Mouse (Mus musculus): Measurements from ENCODE around the gene Klhl10.

GRCm38 (mm10) chr11:100400842-100401241 lies 40.9 kb upstream of the Klhl10 start:
- TF ChIP-seq POLR2A (IDR thresholded peaks at IDR 0.05; ENCODE audit: extremely low read depth, insufficient read depth, low read length) (no peak), CTCF (IDR thresholded peaks at IDR 0.05; ENCODE audit: low read depth, low read length) (no peak)

Data from liver, adult 2 months (tissue).